Mouse (Mus musculus) adrenal gland, postnatal 14 days (tissue): ENCODE measurements around the gene Pts. TPM values are rescaled to one million over a fixed set of nuclear protein-coding genes. Genes with fewer than 3 reads are reported as not detected.

Source experiments
- DNase-seq: peaks from one replicate; pipeline ENCODE4 v3.0.0; 2021; ENCODE audit warnings: mixed read lengths
- long read RNA-seq, 2 experiments: library from polyadenylated mRNA; stranded (forward); transcript quantifications; one replicate each; pipeline ENCODE4 v2.0.0; 2021
- total RNA-seq: library from RNA; stranded (reverse); gene quantifications from 2 replicates; pipeline ENCODE4 v1.2.3, GENCODE M21; 2021

Pts gene
- 68.9 and 73.9 TPM in 2 replicates for total RNA-seq
- long read RNA-seq, experiment 1, full-length matches to known transcripts: 50 of 85 reads
- long read RNA-seq, experiment 1, partial matches to known transcripts: 6 of 85 reads
- long read RNA-seq, experiment 1, other reads (novel, unspliced or antisense): 29 of 85 reads
- long read RNA-seq, experiment 2, full-length matches to known transcripts: 45 of 66 reads
- long read RNA-seq, experiment 2, partial matches to known transcripts: 3 of 66 reads
- long read RNA-seq, experiment 2, other reads (novel, unspliced or antisense): 18 of 66 reads

- peak; percentile 99 for DNase-seq
Measured at GRCm38 (mm10) chr9:50528293-50528892, at the start of gene Pts. Pts (minus strand) TSS chr9:50528724.

- DNase-seq: no peak
Measured at GRCm38 (mm10) chr9:50569599-50570525, 41.3 kb upstream of the Pts start.

GRCm38 (mm10) chr9:50567881-50568280, 39.4 kb upstream of the Pts start:
- no peak for DNase-seq

- no peak for DNase-seq
Measured at GRCm38 (mm10) chr9:50567372-50567771, 38.8 kb upstream of the Pts start.

GRCm38 (mm10) chr9:50565940-50566339, 37.4 kb upstream of the Pts start:
- DNase-seq: no peak

GRCm38 (mm10) chr9:50565173-50565572, 36.6 kb upstream of the Pts start:
- peak; percentile 10 for DNase-seq

GRCm38 (mm10) chr9:50561918-50562360, 33.4 kb upstream of the Pts start:
- no peak for DNase-seq

GRCm38 (mm10) chr9:50561145-50561917, 32.8 kb upstream of the Pts start, which contains the start of gene Tex12:
Tex12 (minus strand) TSS chr9:50561325.
- no peak for DNase-seq

GRCm38 (mm10) chr9:50555094-50555446, 26.5 kb upstream of the Pts start, which contains the start of gene Bco2:
Bco2 (minus strand) TSS chr9:50555181.
- peak; percentile 20 for DNase-seq

GRCm38 (mm10) chr9:50554241-50555093, 25.9 kb upstream of the Pts start, which contains the start of gene Il18:
Il18 (plus strand) TSS chr9:50554827.
- peak; percentile 54 for DNase-seq

GRCm38 (mm10) chr9:50553547-50553946, 25.0 kb upstream of the Pts start:
- no peak for DNase-seq

- DNase-seq: no peak
Measured at GRCm38 (mm10) chr9:50552206-50552605, 23.7 kb upstream of the Pts start.

GRCm38 (mm10) chr9:50548936-50549335, 20.4 kb upstream of the Pts start:
- no peak for DNase-seq

GRCm38 (mm10) chr9:50547859-50548478, 19.4 kb upstream of the Pts start:
- DNase-seq: no peak

- no peak for DNase-seq
Measured at GRCm38 (mm10) chr9:50542401-50542800, 13.9 kb upstream of the Pts start.

GRCm38 (mm10) chr9:50540170-50540569, 11.6 kb upstream of the Pts start:
- DNase-seq: no peak

- DNase-seq: no peak
Measured at GRCm38 (mm10) chr9:50537295-50537694, 8.8 kb upstream of the Pts start.

GRCm38 (mm10) chr9:50536603-50537135, 8.1 kb upstream of the Pts start:
- DNase-seq: no peak

GRCm38 (mm10) chr9:50535930-50536329, 7.4 kb upstream of the Pts start:
- DNase-seq: peak; percentile 36

- no peak for DNase-seq
Measured at GRCm38 (mm10) chr9:50533791-50534190, 5.3 kb upstream of the Pts start.
